Mouse (Mus musculus): ENCODE data around the gene Kars.

Gene Kars

GRCm38 (mm10) chr8:112010997-112011815 lies at the start of gene Kars, which contains the start of gene Terf2ip:
Gene Kars (minus strand): TSS chr8:112011323.
Gene Terf2ip (plus strand): TSS chr8:112011398.
- in situ Hi-C loops (cut with MboI, MseI) = no loop called here

DNA sequence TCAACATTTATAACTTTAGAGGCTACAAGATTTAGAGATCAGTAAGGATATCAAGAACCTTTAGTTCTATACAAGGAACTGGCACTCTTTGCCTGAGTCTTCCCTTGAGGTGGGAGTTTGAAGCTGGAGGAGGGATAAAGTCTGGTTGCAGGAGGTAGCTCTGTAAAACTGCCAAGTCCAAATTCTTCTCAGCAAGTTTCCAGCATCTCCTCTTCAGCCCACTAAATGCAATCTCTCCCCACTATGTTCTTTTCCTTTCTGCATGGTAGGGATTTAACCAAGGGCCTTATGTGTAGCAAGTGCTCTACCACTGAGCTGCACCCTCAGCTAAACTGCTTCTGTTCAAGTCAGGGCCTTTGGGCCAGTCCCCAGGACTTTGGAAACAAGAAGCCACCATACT lies 43.3 kb upstream of the Kars start:
- in situ Hi-C loops (cut with MboI, MseI) = loop anchor here in 1 of 2 experiments (25.0 kb wide), 1 partner anchor 1933 kb away; no protein-coding TSS in a partner anchor

DNA sequence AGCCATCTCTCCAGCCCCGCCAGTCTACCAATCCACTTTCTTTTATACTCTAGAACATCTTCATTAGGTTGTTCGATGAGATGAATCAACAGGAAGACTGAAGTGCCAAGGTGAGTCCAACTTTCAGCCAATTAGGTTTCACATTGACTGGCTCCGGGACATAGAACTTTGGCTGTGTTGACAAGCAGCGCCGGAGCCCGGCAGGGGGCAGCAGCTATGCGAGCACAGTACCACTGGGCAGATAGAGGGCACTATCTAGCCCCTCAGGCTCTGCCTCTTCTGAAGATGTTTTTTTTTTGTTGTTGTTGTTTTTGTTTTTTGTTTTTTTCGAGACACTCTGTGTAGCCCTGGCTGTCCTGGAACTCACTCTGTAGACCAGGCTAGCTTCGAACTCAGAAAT lies 40.4 kb upstream of the Kars start:
- in situ Hi-C loops (cut with MboI, MseI) = loop anchor here in 1 of 2 experiments (25.0 kb wide), 1 partner anchor 1936 kb away; no protein-coding TSS in a partner anchor

DNA sequence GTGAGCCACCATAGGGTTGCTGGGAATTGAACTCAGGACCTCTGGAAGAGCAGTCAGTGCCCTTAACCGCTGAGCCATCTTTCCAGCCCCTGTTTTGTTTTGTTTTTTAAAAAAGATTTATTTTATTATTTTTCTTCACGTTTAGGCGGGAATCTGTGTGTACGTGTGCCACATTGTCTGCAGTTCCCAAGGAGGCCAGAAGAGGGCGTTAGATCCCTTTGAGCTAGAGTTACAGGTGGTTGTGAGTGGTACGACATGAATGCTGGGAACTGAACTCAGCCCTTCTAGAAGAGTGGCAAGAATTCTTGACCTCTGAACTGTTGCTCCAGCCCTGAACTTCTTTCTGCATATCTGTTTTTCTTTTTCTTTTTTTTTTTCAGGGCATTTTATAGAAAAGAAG lies 38.9 kb upstream of the Kars start:
- in situ Hi-C loops (cut with MboI, MseI) = loop anchor here (5.0 to 25.0 kb wide), 4 partner anchors 1582 to 1937 kb away; partner anchors contain the start of gene Mon1b (in 1 of the 2)

DNA sequence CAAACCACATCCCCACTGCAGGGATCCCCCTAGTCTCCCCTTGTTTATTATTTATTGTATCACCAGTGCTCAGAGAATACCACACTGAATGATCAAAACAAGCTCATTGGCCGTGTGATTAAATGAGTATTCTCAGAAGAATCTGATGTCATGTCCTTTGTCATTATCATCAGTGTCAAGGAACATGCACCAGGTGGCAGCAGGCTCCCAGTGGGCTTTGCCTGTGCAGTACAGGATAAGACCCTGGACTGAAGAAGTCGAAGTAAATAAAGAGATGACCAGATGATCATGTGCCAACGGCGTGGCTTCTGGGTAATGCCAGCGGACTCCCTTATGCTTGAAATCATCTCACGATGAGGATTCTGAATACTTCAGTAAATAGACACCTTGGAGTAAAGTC lies 37.2 kb upstream of the Kars start:
- in situ Hi-C loops (cut with MboI, MseI) = loop anchor here (5.0 kb wide), 3 partner anchors 1584 to 1939 kb away; partner anchors contain the start of gene Mon1b (in 1 of the 2)

DNA sequence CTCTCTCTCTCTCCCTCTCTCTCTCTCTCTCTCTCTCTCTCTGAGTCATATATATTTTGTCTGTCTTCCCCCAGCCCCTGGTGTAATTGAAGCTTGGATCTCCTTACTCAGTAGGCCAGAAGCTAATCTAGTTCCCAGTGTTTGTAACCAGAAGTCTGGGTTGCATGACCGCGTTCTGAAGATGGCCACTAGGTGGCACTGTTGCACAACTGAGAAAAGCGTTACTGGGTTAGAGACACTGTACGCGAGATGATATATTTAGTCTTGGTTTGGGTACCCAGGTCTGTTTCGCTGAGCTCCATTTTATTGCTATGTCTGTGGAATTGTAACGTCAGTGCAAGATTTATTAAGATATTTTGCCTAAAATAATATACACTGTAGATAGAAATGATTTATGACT lies 34.8 kb upstream of the Kars start:
- in situ Hi-C loops (cut with MboI, MseI) = loop anchor here (5.0 kb wide), 3 partner anchors 1586 to 1941 kb away; partner anchors contain the start of gene Mon1b (in 1 of the 2)

DNA sequence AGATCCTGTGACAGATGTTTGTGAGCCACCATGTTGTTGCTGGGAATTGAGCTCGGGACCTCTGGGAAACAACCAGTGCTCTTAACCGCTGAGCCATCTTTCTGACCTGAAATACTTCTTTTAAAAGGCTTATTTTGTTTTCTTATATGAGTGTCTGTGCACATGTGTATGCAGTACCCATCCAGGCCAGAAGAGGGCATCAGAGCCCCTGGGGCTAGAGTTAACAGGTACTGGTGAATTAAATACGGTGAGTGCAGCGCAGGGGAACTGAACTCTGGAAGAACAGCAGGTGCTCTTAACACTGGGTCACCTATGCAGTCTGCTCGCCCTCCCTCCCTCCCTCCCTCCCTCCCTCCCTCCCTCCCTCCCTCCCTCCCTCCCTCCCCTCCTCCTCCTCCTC lies 34.1 kb upstream of the Kars start:
- in situ Hi-C loops (cut with MboI, MseI) = loop anchor here (5.0 kb wide), 3 partner anchors 1587 to 1942 kb away; partner anchors contain the start of gene Mon1b (in 1 of the 2)

- in situ Hi-C loops (cut with MboI, MseI) = no loop called here
Observed at GRCm38 (mm10) chr8:112037521-112037920, 26.4 kb upstream of the Kars start.

- in situ Hi-C loops (cut with MboI, MseI) = no loop called here
Observed at GRCm38 (mm10) chr8:112034603-112035002, 23.5 kb upstream of the Kars start.

DNA sequence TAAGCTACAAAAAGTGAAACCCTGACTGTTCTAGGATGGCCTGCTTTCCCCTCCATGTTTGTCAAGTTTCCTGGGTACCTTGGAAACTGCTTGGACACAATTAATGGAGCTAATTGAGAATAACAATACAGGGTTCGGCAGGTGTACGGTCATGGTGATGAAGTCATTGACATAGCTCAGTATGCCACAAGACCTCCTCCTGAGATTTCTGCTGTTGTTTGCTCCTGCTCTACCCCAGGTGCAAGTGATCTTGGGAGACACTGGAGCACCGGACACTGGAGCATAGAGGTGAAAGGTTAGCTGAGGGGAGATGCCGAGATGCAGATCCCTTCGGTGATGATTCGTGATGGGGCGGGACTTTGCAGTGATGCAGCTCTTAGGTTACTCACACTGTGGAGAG lies 21.9 kb upstream of the Kars start:
- in situ Hi-C loops (cut with MboI, MseI) = no loop called here

- in situ Hi-C loops (cut with MboI, MseI) = no loop called here
Observed at GRCm38 (mm10) chr8:112030663-112031062, 19.5 kb upstream of the Kars start.

DNA sequence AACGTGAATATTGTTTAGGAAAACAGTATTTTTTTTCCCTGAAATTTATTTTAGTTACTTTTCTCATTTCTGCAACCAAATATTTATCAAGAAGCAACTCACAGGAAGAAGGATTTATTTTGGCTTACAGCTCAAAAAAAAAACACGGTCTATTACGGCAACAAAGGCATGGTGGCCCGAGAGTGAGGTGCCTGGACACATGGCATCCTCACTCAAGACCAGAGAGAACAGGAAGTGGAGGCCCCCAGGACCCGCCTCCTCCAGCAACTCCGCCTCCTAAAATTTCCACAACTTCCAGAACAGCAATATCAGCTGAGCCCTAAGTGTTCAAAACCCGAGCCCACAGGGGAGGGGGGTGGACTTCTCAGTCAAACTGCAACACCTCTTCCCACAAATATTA lies 18.3 kb upstream of the Kars start:
- in situ Hi-C loops (cut with MboI, MseI) = no loop called here

- in situ Hi-C loops (cut with MboI, MseI) = no loop called here
Observed at GRCm38 (mm10) chr8:112014936-112015335, 3.8 kb upstream of the Kars start, which contains the start of gene Gm6793. Gene Gm6793 (minus strand): TSS chr8:112015036.

GRCm38 (mm10) chr8:112011816-112012242 lies 706 bp upstream of the Kars start:
- in situ Hi-C loops (cut with MboI, MseI) = no loop called here

DNA sequence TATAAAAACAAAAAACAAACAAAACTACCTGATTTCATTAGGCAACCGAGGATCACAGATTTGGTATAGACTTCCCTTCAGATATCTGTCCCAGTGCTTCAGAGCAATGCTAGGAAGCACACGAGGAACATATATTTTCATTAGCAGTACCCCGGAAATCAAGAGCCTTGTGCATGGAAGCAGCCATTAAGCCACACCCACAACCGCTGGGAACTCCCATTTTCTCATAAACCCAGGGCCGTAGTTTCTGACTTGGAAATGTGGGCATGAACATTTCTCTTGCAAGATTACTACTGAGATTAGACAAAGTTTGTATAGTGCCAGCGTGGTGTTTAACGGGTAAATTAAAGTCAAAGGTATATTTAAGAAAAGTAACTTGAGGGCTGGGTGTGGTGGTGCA lies 1.6 kb downstream of the Kars start:
- in situ Hi-C loops (cut with MboI, MseI) = no loop called here

DNA sequence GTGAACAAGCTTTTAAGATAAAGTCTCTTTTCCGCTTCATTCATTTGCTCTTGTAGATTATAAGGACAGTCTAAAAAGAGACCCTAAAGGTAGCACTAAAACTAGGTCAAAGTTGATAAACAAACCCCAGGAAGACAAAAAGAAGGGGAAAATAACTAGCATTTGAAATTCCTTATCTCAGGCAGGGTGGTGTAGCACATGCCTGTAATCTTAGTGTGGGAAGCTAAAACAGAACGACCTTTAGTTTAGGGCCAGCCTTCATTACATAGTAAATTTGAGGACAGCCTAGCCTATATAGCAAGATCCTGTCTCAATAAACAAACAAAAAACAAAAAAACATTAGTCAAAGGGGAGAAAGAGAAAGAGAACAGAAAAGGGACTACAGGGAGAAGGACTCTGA lies 3.5 kb downstream of the Kars start:
- in situ Hi-C loops (cut with MboI, MseI) = no loop called here

- in situ Hi-C loops (cut with MboI, MseI) = no loop called here
Observed at GRCm38 (mm10) chr8:112005601-112006000, 5.5 kb downstream of the Kars start.

GRCm38 (mm10) chr8:112004754-112005153 lies 6.4 kb downstream of the Kars start:
- in situ Hi-C loops (cut with MboI, MseI) = loop anchor here in 1 of 2 experiments (5.0 kb wide), 1 partner anchor 477 kb away; no protein-coding TSS in a partner anchor

- in situ Hi-C loops (cut with MboI, MseI) = no loop called here
Observed at GRCm38 (mm10) chr8:111992703-111993039, 18.5 kb downstream of the Kars start.

- in situ Hi-C loops (cut with MboI, MseI) = no loop called here
Observed at GRCm38 (mm10) chr8:111992013-111992702, 19.0 kb downstream of the Kars start, which contains the start of gene Adat1. Gene Adat1 (minus strand): TSS chr8:111992302.

DNA sequence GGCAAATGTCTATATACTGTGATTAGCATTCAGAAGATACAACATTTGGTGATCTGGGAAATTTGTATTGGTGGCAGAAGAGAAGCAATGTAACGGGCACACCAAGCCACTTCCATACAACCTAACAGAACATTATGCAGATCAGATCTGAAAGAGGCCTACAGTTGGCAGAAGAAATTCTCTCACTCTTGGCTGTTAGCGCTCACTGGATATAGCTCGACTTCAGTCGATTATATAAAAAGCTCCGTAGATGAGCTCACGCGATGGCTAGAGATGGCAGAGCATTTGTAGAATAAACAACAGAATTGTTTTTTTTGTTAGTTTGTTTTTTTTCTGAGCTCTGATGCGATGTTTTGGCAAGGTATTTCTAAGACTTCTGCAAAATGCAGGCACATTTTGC lies 19.8 kb downstream of the Kars start:
- in situ Hi-C loops (cut with MboI, MseI) = no loop called here

DNA sequence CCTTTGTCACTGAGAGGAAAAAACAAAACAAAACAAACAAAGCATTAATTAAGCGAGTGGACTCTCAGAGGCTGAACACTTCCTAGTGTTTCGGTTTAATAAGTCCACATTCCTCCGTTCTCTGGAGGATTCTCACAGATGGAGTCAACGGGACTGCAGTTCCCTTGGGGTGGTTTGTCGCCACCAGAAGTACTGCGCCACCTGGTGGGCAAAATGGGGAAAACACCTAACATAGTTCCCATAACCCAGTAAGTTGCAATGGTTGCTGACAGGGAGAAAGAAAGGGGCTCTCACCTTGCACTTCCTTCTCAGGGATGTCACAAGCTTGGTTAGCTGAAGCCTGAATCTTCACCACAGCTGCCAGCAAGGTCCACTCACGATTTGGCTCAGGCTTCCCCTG lies 21.2 kb downstream of the Kars start:
- in situ Hi-C loops (cut with MboI, MseI) = no loop called here

Measured in T-helper 17 cell (primary cell).